Mouse (Mus musculus) lung, adult 18-20 months (tissue): ENCODE measurements around the gene Eef2kmt.
"Not testable (repeated sequence)": the region's sequence is repeated elsewhere in the genome, so short reads cannot be mapped to it uniquely, and the experiment has no call there.

Experiments used
- DNase-seq, 2 experiments: peaks; one replicate each; pipeline ENCODE4 v3.0.0; 2022; ENCODE audit warnings: mixed read lengths in 2 of 2

The Eef2kmt gene

GRCm38 (mm10) chr16:5255779-5256496, at the start of gene Eef2kmt:
Gene Eef2kmt, minus strand, starts transcription at chr16:5255983.
- DNase-seq = peak; percentile 99

GRCm38 (mm10) chr16:5295238-5295637, 39.5 kb upstream of the Eef2kmt start:
- DNase-seq = no peak

- DNase-seq = no peak
Measured at GRCm38 (mm10) chr16:5285376-5285775, 29.6 kb upstream of the Eef2kmt start.

GRCm38 (mm10) chr16:5282686-5283085, 26.9 kb upstream of the Eef2kmt start:
- DNase-seq = no peak

- DNase-seq = no peak
Measured at GRCm38 (mm10) chr16:5279571-5280222, 23.9 kb upstream of the Eef2kmt start.

GRCm38 (mm10) chr16:5272371-5272770, 16.6 kb upstream of the Eef2kmt start:
- DNase-seq = no peak

- no peak for DNase-seq
Measured at GRCm38 (mm10) chr16:5271411-5272035, 15.7 kb upstream of the Eef2kmt start.

- no peak for DNase-seq
Measured at GRCm38 (mm10) chr16:5263926-5264325, 8.1 kb upstream of the Eef2kmt start.

- DNase-seq = no peak
Measured at GRCm38 (mm10) chr16:5263156-5263555, 7.4 kb upstream of the Eef2kmt start.

GRCm38 (mm10) chr16:5255081-5255740, 572 bp downstream of the Eef2kmt start:
- DNase-seq = no peak

GRCm38 (mm10) chr16:5254346-5255025, 1.3 kb downstream of the Eef2kmt start:
- DNase-seq = peak; percentile 80 to 83

GRCm38 (mm10) chr16:5252260-5252659, 3.5 kb downstream of the Eef2kmt start:
- DNase-seq = no peak

- no peak for DNase-seq
Measured at GRCm38 (mm10) chr16:5250891-5251290, 4.9 kb downstream of the Eef2kmt start.

- peak; percentile 59 to 76 for DNase-seq
Measured at GRCm38 (mm10) chr16:5244411-5244810, 11.4 kb downstream of the Eef2kmt start.

GRCm38 (mm10) chr16:5242882-5243281, 12.9 kb downstream of the Eef2kmt start:
- no peak for DNase-seq

GRCm38 (mm10) chr16:5242355-5242754, 13.4 kb downstream of the Eef2kmt start:
- no peak for DNase-seq

- DNase-seq = peak; percentile 95 to 98
Measured at GRCm38 (mm10) chr16:5233418-5234313, 22.1 kb downstream of the Eef2kmt start, which contains the start of gene Alg1. Gene Alg1, plus strand, starts transcription at chr16:5233621.

- no peak for DNase-seq
Measured at GRCm38 (mm10) chr16:5232982-5233381, 22.8 kb downstream of the Eef2kmt start.

- DNase-seq = not testable (repeated sequence)
Measured at GRCm38 (mm10) chr16:5228103-5228502, 27.7 kb downstream of the Eef2kmt start.

- not testable (repeated sequence) for DNase-seq
Measured at GRCm38 (mm10) chr16:5227501-5227900, 28.3 kb downstream of the Eef2kmt start.

GRCm38 (mm10) chr16:5226534-5226933, 29.2 kb downstream of the Eef2kmt start:
- peak; percentile 43 to 57 for DNase-seq
